Mouse (Mus musculus) small intestine, adult 2 months (tissue): ENCODE measurements around the gene Olfr9.

Experiments
- CTCF ChIP-seq: fragments of 200-500 bp; IDR thresholded peaks from 2 replicates; pipeline ENCODE4 v1.5.1; 2012; ENCODE audit warnings: low read depth, mild to moderate bottlenecking, control low read depth, inconsistent platforms, low read length, moderate library complexity, mixed read lengths; ENCODE audit not compliant: insufficient replicate concordance, insufficient read length; ENCODE audit errors: extremely low read depth
- POLR2A ChIP-seq: fragments of 200-500 bp; IDR thresholded peaks from 2 replicates; pipeline ENCODE4 v1.6.1; 2012; ENCODE audit warnings: low read depth, mild to moderate bottlenecking, control low read depth, inconsistent platforms, low read length, moderate library complexity

DNA sequence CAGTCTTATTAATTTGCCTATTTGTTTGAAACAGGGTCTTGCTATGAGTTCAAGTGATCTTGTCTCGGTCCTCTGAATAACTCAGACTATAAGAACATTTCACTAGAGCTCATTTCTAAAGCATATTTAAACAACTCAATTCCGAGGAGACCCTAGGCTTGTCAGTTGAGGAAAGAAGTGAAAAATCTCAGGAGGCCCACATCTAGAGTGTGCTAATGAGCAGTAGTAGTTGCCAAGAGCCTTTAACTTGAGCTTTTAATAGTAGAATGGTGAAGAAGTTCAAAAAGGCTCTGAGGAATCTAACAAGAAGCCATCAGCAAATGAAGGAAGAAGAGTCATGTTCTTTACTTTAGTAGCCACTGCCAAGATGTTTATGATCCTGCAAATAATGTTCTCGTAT lies 50.6 kb downstream of the Olfr9 start, which contains the start of gene Olfr764-ps1:
- no peak for TF ChIP-seq CTCF
- TF ChIP-seq POLR2A: no peak
